Mouse (Mus musculus) hindbrain, postnatal 0 days (tissue): ENCODE data around the gene Tmem119. TPM values are rescaled to one million over a fixed set of nuclear protein-coding genes. Genes with fewer than 3 reads are reported as not detected.
A peak's percentile ranks its signal among the peaks of the same experiment; 100 is the strongest.

Source experiments
- ATAC-seq: fragments of 200-750 bp; cut with Nextera tagmentation; 2 replicates; pipeline ENCODE4 v1.8.0; 2017; ENCODE audit warnings: mild to moderate bottlenecking, moderate TSS enrichment, moderate library complexity
- DNase-seq: peaks from one replicate; pipeline ENCODE4 v3.0.0-alpha.2; 2015; ENCODE audit warnings: low spot score
- H3K27ac ChIP-seq: fragments of 300-500 bp; sonication (generic); 2 replicates; pipeline ENCODE4 v1.5.1; 2014; ENCODE audit warnings: mild to moderate bottlenecking
- H3K27me3 ChIP-seq: fragments of 300-500 bp; sonication (generic); 2 replicates; pipeline ENCODE4 v1.6.1; 2014; ENCODE audit warnings: low read length, mixed read lengths; ENCODE audit not compliant: insufficient read depth
- H3K36me3 ChIP-seq: fragments of 300-500 bp; sonication (generic); 2 replicates; pipeline ENCODE4 v1.6.1; 2014; ENCODE audit warnings: low read length, mixed read lengths; ENCODE audit not compliant: insufficient read depth
- H3K4me1 ChIP-seq: fragments of 300-500 bp; sonication (generic); 2 replicates; pipeline ENCODE4 v1.6.1; 2014; ENCODE audit warnings: antibody characterized with exemption, low read length, mixed read lengths; ENCODE audit not compliant: insufficient read depth
- H3K4me2 ChIP-seq: fragments of 300-500 bp; sonication (generic); 2 replicates; pipeline ENCODE4 v1.6.1; 2014; ENCODE audit warnings: low read depth, mild to moderate bottlenecking, low read length, moderate library complexity, mixed read lengths
- H3K4me3 ChIP-seq: fragments of 300-500 bp; sonication (generic); 2 replicates; pipeline ENCODE4 v1.5.1; 2014; ENCODE audit warnings: low read length
- H3K9ac ChIP-seq: fragments of 300-500 bp; sonication (generic); replicated peaks from 2 replicates; pipeline ENCODE4 v1.6.1; 2014; ENCODE audit warnings: mild to moderate bottlenecking, low read length, moderate library complexity, mixed read lengths
- H3K9me3 ChIP-seq: fragments of 300-500 bp; sonication (generic); 2 replicates; pipeline ENCODE4 v1.6.1; 2016; ENCODE audit warnings: low read length, mixed read lengths
- CTCF ChIP-seq: IDR thresholded peaks from 2 replicates; pipeline ENCODE4 v1.5.1; 2016; ENCODE audit warnings: antibody characterized with exemption, control low read depth, low read depth
- WGBS: fragments of 180-500 bp; shearing (Covaris S2); extraction: QIAGEN DNeasy Blood & Tissue Kit; methylation state at CpG from one replicate; pipeline ENCODE4 v1.1.7; 2014; 5-methylcytosine and 5-hydroxymethylcytosine counted together
- polyA plus RNA-seq: library from polyadenylated mRNA; unstranded; fragments of >200 nt; fragmentation: Nextera tagmentation; extraction: Ambion mirVana; gene quantifications from 2 replicates; pipeline ENCODE4 v1.2.1, GENCODE M21; 2015
- total RNA-seq: library from RNA; depleted of rRNA; stranded (reverse); fragments of >200 nt; gene quantifications from 2 replicates; pipeline ENCODE4 v1.2.3, GENCODE M21; 2014; rRNA removed

Gene Tmem119
- 5.2 and 9.2 TPM in 2 replicates for total RNA-seq
- 7.3 and 7.6 TPM in 2 replicates for polyA plus RNA-seq

DNA sequence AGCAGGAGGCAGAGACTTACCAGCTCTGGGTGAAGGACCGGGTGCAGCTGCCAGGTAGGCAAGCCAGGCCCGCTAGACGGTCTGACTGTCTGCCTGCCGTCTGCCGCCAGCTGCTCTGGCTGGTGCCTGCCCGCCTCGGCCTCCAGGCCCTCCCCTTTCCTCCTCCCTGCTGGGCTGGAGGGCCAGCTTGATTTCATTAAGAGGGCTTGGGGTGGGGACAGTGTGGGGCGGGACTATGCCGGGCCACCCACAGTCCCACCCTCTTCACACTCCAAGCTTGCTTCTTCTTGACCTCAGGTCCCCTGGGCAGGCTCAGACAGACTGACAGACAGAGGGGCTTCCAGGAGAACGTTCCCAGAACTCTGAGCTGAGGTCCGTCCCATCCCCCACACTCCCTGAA is at the start of gene Tmem119:
Tmem119 (minus strand) TSS at position 237 of the 400 bp plus-strand sequence.
- 2% methylated on average over 10 of the region's 11 CpGs for WGBS
- H3K9me3 ChIP-seq, result no peaks in the 10 kb centered on the region
- no peak within 1 kb of the TSS for H3K9ac ChIP-seq
- ATAC-seq (peak; percentile 58; the same call in 1 of the 2 replicates), DNase-seq (peak; percentile 42)
- H3K27ac ChIP-seq, result no peak within 1 kb of the TSS
- H3K27me3 ChIP-seq, result no peaks in the 10 kb centered on the region
- no peak within 1 kb of the TSS; the same call in 1 of the 2 replicates for H3K4me2 ChIP-seq
- TF ChIP-seq CTCF, result no peak
- no peak within 1 kb of the TSS for H3K4me3 ChIP-seq
- H3K4me1 ChIP-seq, result no peaks in the 10 kb centered on the region
- no peaks in the 10 kb centered on the region for H3K36me3 ChIP-seq

DNA sequence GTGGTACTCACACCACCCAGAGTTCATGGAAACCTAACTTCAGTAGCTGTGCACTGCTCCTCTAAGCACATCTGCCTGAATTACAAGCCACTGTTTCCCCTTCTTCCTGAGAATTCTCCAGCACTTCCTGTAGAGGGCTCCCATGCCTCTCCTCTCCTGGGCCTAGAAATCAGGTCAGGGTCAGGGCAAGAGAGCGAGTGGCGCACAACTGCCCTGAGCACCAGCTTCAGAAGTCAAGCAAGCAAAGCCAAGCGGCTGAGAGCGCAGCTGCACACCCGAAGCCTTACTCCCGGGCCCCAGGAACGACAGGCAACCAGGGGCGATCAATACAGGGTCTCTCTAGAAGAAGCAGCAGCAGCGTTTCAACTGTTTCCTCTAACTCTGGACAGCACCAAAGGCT is 47.3 kb upstream of the Tmem119 start:
- no peaks in the 10 kb centered on the region for H3K9me3 ChIP-seq
- TF ChIP-seq CTCF, result no peak
- no peak overlapping the region for H3K4me3 ChIP-seq
- no peak for ATAC-seq
- H3K27me3 ChIP-seq, result no peaks in the 10 kb centered on the region
- H3K4me2 ChIP-seq, result no peak overlapping the region
- H3K27ac ChIP-seq, result no peak overlapping the region
- 85% methylated on average over 9 of the region's 9 CpGs for WGBS
- H3K9ac ChIP-seq, result no peak overlapping the region
- peaks cover 67% of the 10 kb centered on the region for H3K36me3 ChIP-seq
- DNase-seq, result no peak
- H3K4me1 ChIP-seq, result no peaks in the 10 kb centered on the region

- Histone ChIP-seq H3K27ac (no peak overlapping the region), H3K9ac (no peak overlapping the region), H3K4me2 (no peak overlapping the region), H3K36me3 (peaks cover 75% of the 10 kb centered on the region), H3K4me1 (no peaks in the 10 kb centered on the region), H3K9me3 (no peaks in the 10 kb centered on the region), H3K4me3 (no peak overlapping the region), H3K27me3 (no peaks in the 10 kb centered on the region)
- DNase-seq, result no peak
- WGBS, result 93% methylated on average over 8 of the region's 8 CpGs
- no peak for ATAC-seq
- TF ChIP-seq CTCF, result no peak
Observed at GRCm38 (mm10) chr5:113846656-113847055, 46.3 kb upstream of the Tmem119 start.

DNA sequence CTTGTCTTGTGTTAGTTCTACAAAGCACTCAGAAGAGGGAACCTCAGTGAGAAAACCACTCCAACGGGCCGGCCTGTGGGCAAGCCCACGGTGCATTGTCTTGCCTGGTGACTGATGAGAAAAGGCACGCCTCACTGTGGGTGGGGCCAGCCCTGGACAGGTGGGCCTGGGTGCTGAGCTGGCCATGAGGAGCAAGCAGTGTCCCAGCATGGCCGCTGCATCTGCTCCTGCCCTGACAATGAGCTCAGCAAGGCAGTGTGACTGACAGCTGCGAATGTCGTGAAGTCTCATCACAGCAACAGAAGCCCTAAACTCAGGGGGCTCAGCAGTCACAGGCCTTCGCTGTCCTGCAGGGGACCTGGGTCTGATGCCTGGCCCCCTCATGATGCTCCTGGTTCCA is 45.3 kb upstream of the Tmem119 start:
- WGBS, result 89% methylated on average over 8 of the region's 8 CpGs
- peaks cover 72% of the 10 kb centered on the region for H3K36me3 ChIP-seq
- H3K4me2 ChIP-seq, result no peak overlapping the region
- H3K9ac ChIP-seq, result no peak overlapping the region
- no peak for TF ChIP-seq CTCF
- H3K9me3 ChIP-seq, result no peaks in the 10 kb centered on the region
- no peak overlapping the region for H3K27ac ChIP-seq
- ATAC-seq, result no peak
- no peak overlapping the region for H3K4me3 ChIP-seq
- H3K27me3 ChIP-seq, result no peaks in the 10 kb centered on the region
- no peak for DNase-seq
- no peaks in the 10 kb centered on the region for H3K4me1 ChIP-seq

GRCm38 (mm10) chr5:113844721-113845120 is 44.4 kb upstream of the Tmem119 start:
- DNase-seq, result peak; percentile 69
- H3K9ac ChIP-seq, result no peak overlapping the region
- no peak overlapping the region for H3K4me2 ChIP-seq
- H3K9me3 ChIP-seq, result no peaks in the 10 kb centered on the region
- no peak overlapping the region for H3K4me3 ChIP-seq
- H3K27ac ChIP-seq, result no peak overlapping the region
- H3K27me3 ChIP-seq, result no peaks in the 10 kb centered on the region
- peak; percentile 10; the same call in 1 of the 2 replicates for ATAC-seq
- 67% methylated on average over 7 of the region's 7 CpGs for WGBS
- H3K4me1 ChIP-seq, result no peaks in the 10 kb centered on the region
- H3K36me3 ChIP-seq, result peaks cover 64% of the 10 kb centered on the region
- TF ChIP-seq CTCF, result peak; percentile 75

- ATAC-seq, result no peak
- no peak for DNase-seq
- no peak overlapping the region for H3K4me2 ChIP-seq
- H3K4me3 ChIP-seq, result no peak overlapping the region
- WGBS, result 83% methylated on average over 15 of the region's 15 CpGs
- no peak overlapping the region for H3K9ac ChIP-seq
- no peaks in the 10 kb centered on the region for H3K9me3 ChIP-seq
- no peaks in the 10 kb centered on the region for H3K27me3 ChIP-seq
- no peak for TF ChIP-seq CTCF
- H3K27ac ChIP-seq, result no peak overlapping the region
- H3K36me3 ChIP-seq, result peaks cover 62% of the 10 kb centered on the region
- no peaks in the 10 kb centered on the region for H3K4me1 ChIP-seq
Observed at GRCm38 (mm10) chr5:113844106-113844505, 43.8 kb upstream of the Tmem119 start.

DNA sequence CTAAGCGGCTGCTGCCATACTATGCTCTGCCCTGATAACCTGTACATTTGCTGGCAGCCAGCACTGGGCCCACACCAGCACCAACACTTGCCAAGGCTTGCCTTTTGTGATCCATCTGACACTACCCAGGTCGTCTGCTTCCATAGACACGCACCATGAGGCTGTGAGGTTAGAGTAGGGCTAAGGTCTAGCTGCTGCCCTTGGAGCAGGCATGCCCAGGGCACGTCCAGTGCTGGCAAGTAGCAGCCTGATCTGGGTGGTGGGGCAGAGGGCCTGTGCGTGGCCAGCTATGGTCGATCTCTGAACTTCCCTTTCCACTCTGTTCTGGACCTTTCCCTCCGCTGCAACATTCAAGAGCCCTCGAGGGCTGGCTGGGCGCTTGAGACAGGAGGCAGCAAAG is 42.6 kb upstream of the Tmem119 start:
- DNase-seq (no peak), ATAC-seq (no peak)
- Histone ChIP-seq H3K4me1 (no peaks in the 10 kb centered on the region), H3K36me3 (peaks cover 58% of the 10 kb centered on the region), H3K27me3 (no peaks in the 10 kb centered on the region), H3K4me3 (no peak overlapping the region), H3K9me3 (no peaks in the 10 kb centered on the region), H3K9ac (no peak overlapping the region), H3K4me2 (no peak overlapping the region), H3K27ac (no peak overlapping the region)
- no peak for TF ChIP-seq CTCF
- 90% methylated on average over 9 of the region's 9 CpGs for WGBS
